In genomic region chr11:86075371-86075770, GRCm38 (mm10) we compare ENCODE assay signal across 13 mouse cellular contexts.
DNase-seq lines count a peak whose midpoint lies in the region; ATAC-seq and TF ChIP-seq lines count a peak whose summit lies in the region.
"Had no signal": no experiment of that assay in that cellular context is flagged by ENCODE, and none has a peak within 500 bp of the region (broad histone marks: within the 10 kb centered on the region; RNA-seq: fewer than 3 reads in every experiment).

No protein-coding gene starts in this region.

- TF ChIP-seq CTCF in kidney, postnatal 0 days (IDR thresholded peaks at IDR 0.05; ENCODE audit: low read depth) = peak; percentile 39; the same call in 1 of the 2 replicates
- peak in 1 of 2 experiments; percentile 60; a peak in 2 of 4 replicates for TF ChIP-seq CTCF in CH12.LX (conservative IDR thresholded peaks at IDR 0.05 in 1 of 2, IDR thresholded peaks at IDR 0.05 in 1 of 2; ENCODE audit: low read depth in 2 of 2, low read length in 2 of 2)
- TF ChIP-seq CTCF in bone marrow, adult 2 months (IDR thresholded peaks at IDR 0.05; ENCODE audit: control insufficient read depth, insufficient read depth, low read length) = peak; percentile 14; the same call in 1 of the 2 replicates

- H3K4me1 ChIP-seq in kidney, postnatal 0 days (replicated peaks; ENCODE audit: insufficient read depth, low read length) = no peaks in the 10 kb centered on the region
- peaks cover 3 to 6% of the 10 kb centered on the region in 2 experiments; a peak in 3 of 4 replicates for H3K4me1 ChIP-seq in CH12.LX (ENCODE audit: control insufficient read depth in 1 of 2, insufficient read depth in 2 of 2)
- no peaks in the 10 kb centered on the region; the same call in 1 of the 2 replicates for H3K4me1 ChIP-seq in bone marrow, adult 2 months (ENCODE audit: control insufficient read depth, insufficient read depth, low read length)
- no peaks in the 10 kb centered on the region for H3K4me1 ChIP-seq in forebrain, embryonic 11.5 days (replicated peaks; ENCODE audit: control insufficient read depth, insufficient read depth, low read length)
- H3K4me1 ChIP-seq: embryonic facial prominence, embryonic 10.5 days; liver, embryonic 15.5 days; midbrain, embryonic 15.5 days had no signal

- H3K4me2 ChIP-seq in kidney, postnatal 0 days (ENCODE audit: low read length) = no peak overlapping the region
- no peak overlapping the region for H3K4me2 ChIP-seq in CH12.LX (ENCODE audit: insufficient read depth, low read depth, poor library complexity, severe bottlenecking)
- no peak overlapping the region for H3K4me2 ChIP-seq in forebrain, embryonic 11.5 days (ENCODE audit: low read depth, low read length, severe bottlenecking)
- H3K4me2 ChIP-seq: liver, embryonic 15.5 days; midbrain, embryonic 15.5 days had no signal

- no peak for DNase-seq in kidney, postnatal 0 days (ENCODE audit: low spot score)
- DNase-seq in kidney, adult 9 months = no peak
- DNase-seq in B cell, adult 2 months = peak; percentile 28 to 39
- DNase-seq in CH12.LX (ENCODE audit: extremely low read depth) = peak; percentile 17
- DNase-seq in forebrain, embryonic 11.5 days (ENCODE audit: low spot score) = no peak
- no peak for DNase-seq in c-Kit-positive CD71-positive TER-119-positive erythroid progenitor cells, embryonic 14.5 days (ENCODE audit: low spot score)
- DNase-seq: adrenal gland, adult 2 months; heart, postnatal 10 days; kidney, postnatal 14 days had no signal

- peak; percentile 15 for TF ChIP-seq RAD21 in CH12.LX (IDR thresholded peaks at IDR 0.05; ENCODE audit: low read depth, low read length)

- ATAC-seq in kidney, postnatal 0 days (replicated peaks; ENCODE audit: low FRiP score, low read depth) = no peak
- no peak for ATAC-seq in forebrain, embryonic 11.5 days (replicated peaks; ENCODE audit: low FRiP score)
- ATAC-seq: midbrain, embryonic 15.5 days had no signal

- in situ Hi-C loops in CH12.LX (cut with MboI; ENCODE audit: low pct_ligation_motif_present, low pct_unique_long_range_greater_than_20kb, low sequenced_read_pairs) = no loop called here

- no peaks in the 10 kb centered on the region for H3K79me2 ChIP-seq in CH12.LX (replicated peaks; ENCODE audit: control insufficient read depth, extremely low read depth, insufficient read depth, poor library complexity, severe bottlenecking)

- no peak for TF ChIP-seq POLR2A in CH12.LX (IDR thresholded peaks at IDR 0.05; ENCODE audit: low read depth, low read length)
- no peak for TF ChIP-seq POLR2A in bone marrow, adult 2 months (IDR thresholded peaks at IDR 0.05; ENCODE audit: borderline replicate concordance, control insufficient read depth, low read depth, low read length)

- TF ChIP-seq EP300 in CH12.LX (IDR thresholded peaks at IDR 0.05; ENCODE audit: low read length) = no peak

- WGBS in kidney, postnatal 0 days = 88% methylated on average over 1 of the region's 1 CpGs
- WGBS in bone marrow, adult 2 months = 61% methylated on average over 1 of the region's 1 CpGs
- WGBS in forebrain, embryonic 11.5 days = 78% methylated on average over 1 of the region's 1 CpGs

- dilution Hi-C loops in CH12.LX (cut with MboI; ENCODE audit: extremely low pct_ligation_motif_present, extremely low pct_unique_long_range_greater_than_20kb, low sequenced_read_pairs) = no loop called here

- no peaks in the 10 kb centered on the region for H3K27me3 ChIP-seq in kidney, postnatal 0 days (ENCODE audit: insufficient read depth, low read length)
- H3K27me3 ChIP-seq in CH12.LX (replicated peaks) = no peaks in the 10 kb centered on the region
- no peaks in the 10 kb centered on the region for H3K27me3 ChIP-seq in forebrain, embryonic 11.5 days (ENCODE audit: control insufficient read depth, insufficient read depth, low read length)
- H3K27me3 ChIP-seq: liver, embryonic 15.5 days; midbrain, embryonic 15.5 days had no signal

- no peak overlapping the region for H3K4me3 ChIP-seq in kidney, postnatal 0 days (replicated peaks; ENCODE audit: low read depth, low read length)
- no peak overlapping the region for H3K4me3 ChIP-seq in CH12.LX (replicated peaks in 1 of 3; ENCODE audit: low read depth in 2 of 3, low read length in 2 of 3, poor library complexity in 1 of 3)
- H3K4me3 ChIP-seq in bone marrow, adult 2 months (replicated peaks; ENCODE audit: control insufficient read depth, low read depth, low read length) = no peak overlapping the region
- H3K4me3 ChIP-seq in forebrain, embryonic 11.5 days (ENCODE audit: low read depth, low read length) = no peak overlapping the region
- H3K4me3 ChIP-seq: embryonic facial prominence, embryonic 10.5 days; liver, embryonic 15.5 days; midbrain, embryonic 15.5 days had no signal

- 0 out of 2 replicates have a peak, but pooled peaks cover 3% of the 10 kb centered on the region for H3K36me3 ChIP-seq in kidney, postnatal 0 days (ENCODE audit: insufficient read depth, low read length)
- H3K36me3 ChIP-seq in CH12.LX (replicated peaks in 1 of 2; ENCODE audit: control insufficient read depth in 1 of 2, insufficient read depth in 1 of 2, low read length in 1 of 2) = peaks cover 23 to 63% of the 10 kb centered on the region in 2 experiments
- no peaks in the 10 kb centered on the region for H3K36me3 ChIP-seq in forebrain, embryonic 11.5 days (ENCODE audit: control insufficient read depth, insufficient read depth, low read length)
- H3K36me3 ChIP-seq: midbrain, embryonic 15.5 days had no signal

- H3K27ac ChIP-seq in kidney, postnatal 0 days = no peak overlapping the region
- no peak overlapping the region for H3K27ac ChIP-seq in CH12.LX (ENCODE audit: insufficient read depth, low read depth)
- no peak overlapping the region for H3K27ac ChIP-seq in bone marrow, adult 2 months (ENCODE audit: control insufficient read depth, insufficient read depth, low read depth, low read length, poor library complexity)
- H3K27ac ChIP-seq in forebrain, embryonic 11.5 days (ENCODE audit: low read depth, low read length) = no peak overlapping the region
- H3K27ac ChIP-seq: embryonic facial prominence, embryonic 10.5 days; liver, embryonic 15.5 days; midbrain, embryonic 15.5 days had no signal

- no peaks in the 10 kb centered on the region for H3K9me3 ChIP-seq in kidney, postnatal 0 days (replicated peaks; ENCODE audit: low read length)
- H3K9me3 ChIP-seq in CH12.LX (replicated peaks; ENCODE audit: low read length) = peaks cover 6% of the 10 kb centered on the region
- no peaks in the 10 kb centered on the region for H3K9me3 ChIP-seq in forebrain, embryonic 11.5 days (ENCODE audit: control insufficient read depth, low read length)
- H3K9me3 ChIP-seq: embryonic facial prominence, embryonic 10.5 days; liver, embryonic 15.5 days; midbrain, embryonic 15.5 days had no signal

- H3K9ac ChIP-seq in kidney, postnatal 0 days (ENCODE audit: low read depth, low read length) = no peak overlapping the region
- H3K9ac ChIP-seq in CH12.LX (ENCODE audit: insufficient read depth, low read depth) = no peak overlapping the region
- H3K9ac ChIP-seq in forebrain, embryonic 11.5 days (ENCODE audit: low read length) = no peak overlapping the region
- H3K9ac ChIP-seq: liver, embryonic 15.5 days; midbrain, embryonic 15.5 days had no signal

TF ChIP-seq in CH12.LX, 34 proteins besides CTCF, POLR2A, EP300 and RAD21:
- TF ChIP-seq CHD2 (IDR thresholded peaks at IDR 0.05; ENCODE audit: low read length) (no peak), SMC3 (IDR thresholded peaks at IDR 0.05; ENCODE audit: low read depth, low read length) (peak; percentile 29; the same call in 1 of the 2 replicates), HCFC1 (IDR thresholded peaks at IDR 0.05; ENCODE audit: low read depth, low read length) (no peak)

Comparison
In these comparisons a context has a peak if more than half of its experiments do, and no peak if none do; other contexts are left out.
1. DNase-seq: peak in B cell, adult 2 months (2 of 2) and CH12.LX (single experiment); none in kidney, postnatal 0 days (single experiment), kidney, adult 9 months (single experiment), forebrain, embryonic 11.5 days (single experiment) and c-Kit-positive CD71-positive TER-119-positive erythroid progenitor cells, embryonic 14.5 days (single experiment).